Mouse (Mus musculus): ENCODE results near the gene Inpp4b. TPM values are rescaled to one million over a fixed set of nuclear protein-coding genes. Genes with fewer than 3 reads are reported as not detected.
"Not testable (repeated sequence)": the region's sequence is repeated elsewhere in the genome, so short reads cannot be mapped to it uniquely, and the experiment has no call there.

Gene Inpp4b
- total RNA-seq, 2 experiments from 2014 or later: 10.8 to 19.7 TPM

DNA sequence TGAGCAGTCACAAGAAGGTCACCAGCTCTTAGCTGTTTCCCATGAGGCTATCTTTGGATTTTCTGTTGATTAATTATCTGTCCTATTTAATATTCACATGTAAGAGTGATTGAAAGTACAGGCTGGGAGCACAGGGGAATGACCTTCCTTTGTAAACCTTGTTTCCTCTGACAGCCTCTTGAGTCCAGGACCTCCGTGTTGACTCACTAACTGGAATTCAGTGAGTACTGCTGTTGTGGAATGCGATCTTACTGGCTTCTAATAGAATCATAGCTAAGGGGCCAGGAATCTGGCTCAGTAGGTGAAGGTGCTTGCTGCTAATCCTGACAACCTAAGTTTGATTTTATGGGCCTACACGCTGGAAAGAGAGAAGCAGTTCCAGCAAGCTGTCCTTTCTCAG, 523.3 kb downstream of the Inpp4b start:
- no peak for DNase-seq
- intact Hi-C loops (cut with DNase I): no loop called here

- intact Hi-C loops (cut with DNase I): no loop called here
- no peak for DNase-seq
Observed at GRCm38 (mm10) chr8:81867020-81867419, 524.7 kb downstream of the Inpp4b start.

DNA sequence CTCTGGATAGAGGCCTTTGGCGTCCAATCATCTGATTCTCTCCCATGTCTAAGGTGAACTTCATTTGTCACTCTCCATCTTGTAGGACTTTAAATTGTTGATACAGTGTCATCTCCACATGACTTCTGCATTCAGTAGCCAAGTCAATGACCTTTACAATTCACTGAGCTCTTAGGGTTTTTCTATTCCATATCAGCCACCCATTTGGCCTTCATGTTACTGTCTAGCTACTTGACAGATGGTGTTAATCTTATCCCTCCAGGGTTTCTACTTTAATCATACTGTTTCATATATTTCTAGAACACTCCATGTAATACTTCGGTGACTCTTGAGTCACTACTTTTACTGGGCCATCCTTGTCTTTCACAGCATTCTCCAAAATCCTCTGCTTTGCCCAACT, 528.1 kb downstream of the Inpp4b start:
- no peak for DNase-seq
- intact Hi-C loops (cut with DNase I): no loop called here

DNA sequence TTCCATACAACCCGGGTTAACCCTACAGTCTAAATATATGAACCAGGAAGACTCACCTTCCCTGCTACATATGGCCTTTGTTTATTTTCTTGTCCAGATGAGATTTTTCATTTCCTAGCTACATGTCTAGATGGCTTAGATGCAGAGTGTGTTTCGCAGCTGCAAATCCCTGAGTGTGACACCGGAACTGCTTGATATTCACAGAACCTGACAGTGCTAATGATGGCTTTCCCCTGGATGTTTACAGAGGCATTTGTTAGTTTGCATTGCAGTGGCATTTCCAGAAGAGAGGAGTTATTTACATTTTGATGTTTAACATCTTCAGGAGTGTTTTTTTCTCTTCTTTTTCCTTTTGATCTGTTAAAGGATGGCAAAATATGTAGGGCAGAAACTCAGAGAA, 537.7 kb downstream of the Inpp4b start:
- intact Hi-C loops (cut with DNase I): no loop called here
- DNase-seq: no peak

DNA sequence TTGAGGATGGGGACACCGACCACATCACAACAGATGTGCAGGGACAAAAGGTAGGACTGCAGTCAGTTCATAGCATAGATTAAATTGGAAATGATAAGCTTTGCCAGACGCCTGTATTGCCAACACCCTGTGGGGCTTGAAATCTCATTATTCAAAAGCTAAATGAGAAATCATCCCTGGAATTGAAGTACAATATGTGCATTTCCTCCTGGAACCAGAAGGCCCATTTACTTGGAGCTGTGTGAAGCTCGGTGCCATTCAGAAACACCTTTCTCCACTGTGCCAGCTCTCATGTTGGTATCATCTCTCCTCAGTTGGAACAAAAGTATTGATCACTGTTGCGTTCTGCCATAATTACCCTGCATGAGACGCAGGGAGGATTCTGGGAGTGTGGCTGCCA, 541.8 kb downstream of the Inpp4b start:
- intact Hi-C loops (cut with DNase I): no loop called here
- DNase-seq: no peak

GRCm38 (mm10) chr8:81888843-81889242, 546.5 kb downstream of the Inpp4b start:
- no peak for DNase-seq
- intact Hi-C loops (cut with DNase I): no loop called here

GRCm38 (mm10) chr8:81893292-81893691, 550.9 kb downstream of the Inpp4b start:
- no peak for DNase-seq
- intact Hi-C loops (cut with DNase I): no loop called here

- no peak for DNase-seq
- intact Hi-C loops (cut with DNase I): no loop called here
Observed at GRCm38 (mm10) chr8:81946812-81947211, 604.5 kb downstream of the Inpp4b start.

- intact Hi-C loops (cut with DNase I): no loop called here
- no peak for DNase-seq
Observed at GRCm38 (mm10) chr8:81953101-81953500, 610.7 kb downstream of the Inpp4b start.

DNA sequence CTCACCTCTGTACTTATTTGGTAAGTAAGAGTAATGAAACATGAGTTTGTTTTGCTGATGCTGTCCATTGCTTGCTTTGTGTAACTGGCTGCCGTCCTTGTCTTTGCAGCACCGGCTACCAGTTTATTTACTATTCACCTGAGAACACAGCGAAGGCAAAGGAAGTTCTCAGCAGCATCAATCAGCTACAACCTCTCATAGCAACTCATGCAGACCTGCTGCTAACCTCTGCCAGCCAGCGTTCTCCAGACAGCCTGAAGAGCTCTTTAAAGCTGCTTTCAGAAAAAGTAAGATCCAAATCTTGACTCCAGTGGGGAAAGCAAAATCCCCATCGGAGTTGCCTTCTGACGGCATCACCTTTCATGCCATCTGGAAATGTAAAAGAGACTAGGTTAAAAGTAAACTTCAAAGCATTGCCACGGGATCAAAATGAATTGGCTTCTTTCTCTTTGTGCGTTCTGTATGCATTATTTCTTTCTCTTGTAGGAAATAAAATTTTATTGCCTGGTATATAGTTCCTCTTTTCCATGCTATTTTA, 642.8 kb downstream of the Inpp4b start:
- intact Hi-C loops (cut with DNase I): no loop called here
- DNase-seq: no peak

- intact Hi-C loops (cut with DNase I): no loop called here
Observed at GRCm38 (mm10) chr8:81992966-81993365, 650.6 kb downstream of the Inpp4b start.

GRCm38 (mm10) chr8:81996239-81996638, 653.9 kb downstream of the Inpp4b start:
- no peak for DNase-seq
- intact Hi-C loops (cut with DNase I): no loop called here

More at GRCm38 (mm10) chr8:81992966-81993365, 650.6 kb downstream of the Inpp4b start:
- no peak for DNase-seq

GRCm38 (mm10) chr8:81996823-81997222, 654.5 kb downstream of the Inpp4b start:
- no peak for DNase-seq
- intact Hi-C loops (cut with DNase I): no loop called here

DNA sequence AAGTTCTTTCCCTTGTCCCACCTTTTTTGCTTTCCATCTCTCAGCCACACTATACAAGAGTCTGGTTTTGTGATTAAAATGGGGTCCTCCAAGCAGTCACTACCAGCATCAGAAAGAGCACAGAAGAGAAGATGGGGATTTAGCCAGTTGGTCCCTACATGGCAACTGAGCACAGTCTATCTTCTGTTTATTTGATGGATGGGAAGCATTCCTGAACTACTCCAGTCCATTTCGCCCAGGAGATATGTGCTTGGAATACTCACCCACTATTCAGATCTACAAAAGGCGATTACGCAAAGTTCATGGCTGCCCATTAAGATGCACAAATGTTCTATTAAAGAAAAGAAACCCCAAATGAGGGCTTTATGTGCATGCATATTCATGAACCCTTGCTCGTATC, 661.8 kb downstream of the Inpp4b start:
- intact Hi-C loops (cut with DNase I): no loop called here
- DNase-seq: no peak

DNA sequence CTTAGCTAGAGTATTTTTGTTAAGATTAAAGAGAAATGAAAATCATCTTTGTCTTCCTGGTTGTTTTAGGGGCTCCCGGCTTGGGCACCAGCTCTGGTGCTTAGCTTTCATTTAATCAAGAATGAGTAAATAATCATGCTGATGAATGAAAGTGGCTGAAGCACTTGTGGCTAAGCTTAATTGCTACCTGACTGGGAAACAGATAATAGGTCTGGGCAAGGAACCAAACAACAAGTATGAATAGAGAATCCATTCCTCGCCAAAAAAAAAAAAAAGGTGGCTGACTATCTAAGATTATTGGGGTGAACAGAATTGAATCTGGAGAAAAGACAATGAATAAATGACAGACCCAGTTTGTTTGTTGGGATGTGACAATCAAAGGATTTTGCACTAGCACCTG, 663.1 kb downstream of the Inpp4b start:
- no peak for DNase-seq
- intact Hi-C loops (cut with DNase I): no loop called here

- DNase-seq: no peak
- intact Hi-C loops (cut with DNase I): no loop called here
Observed at GRCm38 (mm10) chr8:82017792-82018191, 675.4 kb downstream of the Inpp4b start.

DNA sequence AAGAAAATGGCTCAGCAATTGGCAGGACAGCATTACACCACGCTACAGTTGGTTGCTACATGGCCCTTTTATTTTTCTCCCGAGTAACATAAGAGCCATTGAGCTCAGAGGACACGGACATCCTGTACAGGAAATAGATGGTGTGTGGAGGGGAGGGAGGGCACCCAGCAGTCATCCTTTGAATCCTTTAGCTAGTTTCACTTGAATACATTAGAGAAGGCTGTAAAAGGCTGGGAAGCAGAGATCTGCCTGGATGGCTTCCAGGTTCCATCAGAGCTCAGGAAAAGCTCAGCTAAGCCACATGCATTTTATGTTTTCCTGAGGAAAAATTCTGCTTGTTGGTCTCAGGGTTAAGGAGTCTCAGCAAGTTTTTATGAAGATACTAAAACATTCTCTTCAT, 685.0 kb downstream of the Inpp4b start:
- intact Hi-C loops (cut with DNase I): no loop called here

GRCm38 (mm10) chr8:82028896-82029295, 686.5 kb downstream of the Inpp4b start:
- no peak for DNase-seq
- intact Hi-C loops (cut with DNase I): no loop called here

More for the DNA sequence above, 685.0 kb downstream of the Inpp4b start:
- no peak for DNase-seq

DNA sequence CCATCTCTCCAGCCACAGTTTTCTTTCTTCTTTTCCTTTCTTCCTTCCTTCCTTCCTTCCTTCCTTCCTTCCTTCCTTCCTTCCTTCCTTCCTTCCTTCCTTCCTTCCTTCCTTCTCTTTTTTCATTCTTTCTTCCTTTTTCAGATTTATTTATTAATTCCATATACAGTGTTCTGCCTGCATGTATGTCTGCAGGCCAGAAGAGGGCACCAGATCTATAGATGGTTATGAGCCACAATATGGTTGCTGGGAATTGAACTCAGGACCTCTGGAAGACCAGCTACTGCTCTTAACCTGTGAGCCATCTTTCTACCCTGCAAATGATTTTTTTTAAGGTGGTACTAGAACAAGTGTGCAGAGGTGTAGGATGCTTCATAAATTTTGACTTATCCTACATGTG, 689.7 kb downstream of the Inpp4b start:
- intact Hi-C loops (cut with DNase I); DNase-seq: not testable (repeated sequence)

- intact Hi-C loops (cut with DNase I): no loop called here
- no peak for DNase-seq
Observed at GRCm38 (mm10) chr8:82054030-82054429, 711.7 kb downstream of the Inpp4b start.

DNA sequence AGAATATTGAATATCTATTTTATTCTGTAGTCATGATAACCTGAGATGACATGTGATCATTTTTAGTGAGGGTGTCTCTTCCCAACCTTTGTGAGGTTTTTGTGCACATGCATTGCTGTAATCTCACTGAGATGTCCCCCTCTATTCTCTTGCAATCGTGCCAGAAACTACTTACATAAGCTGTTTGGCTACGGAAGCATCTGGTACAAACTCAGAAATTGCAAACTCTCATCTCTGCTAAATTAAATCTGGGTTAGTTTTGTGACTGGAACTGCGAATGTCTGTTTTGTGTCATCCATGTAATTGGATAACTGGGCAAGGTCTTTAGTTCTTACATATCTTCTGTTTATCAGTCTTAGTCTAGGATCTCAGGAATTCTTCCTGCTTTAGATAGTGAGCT, 725.3 kb downstream of the Inpp4b start:
- intact Hi-C loops (cut with DNase I): no loop called here
- DNase-seq: no peak

DNA sequence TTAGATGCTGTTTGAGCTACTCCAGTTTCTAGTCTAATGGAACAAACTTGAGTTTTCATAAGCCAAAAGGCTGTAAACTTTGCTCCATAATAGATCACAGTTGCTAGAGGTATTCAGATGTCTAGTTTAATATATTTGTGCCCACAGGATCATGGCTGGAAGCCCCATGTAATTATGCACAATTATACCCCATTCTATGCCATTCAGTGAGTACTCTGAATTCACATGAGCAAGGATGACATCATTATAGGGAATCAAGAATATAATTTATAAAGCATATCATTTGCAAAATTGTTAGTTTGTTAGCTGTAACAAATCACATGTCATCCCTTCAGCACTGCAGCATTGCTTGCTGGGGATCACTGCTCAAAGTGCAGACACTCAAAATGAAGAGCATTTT, 736.9 kb downstream of the Inpp4b start:
- intact Hi-C loops (cut with DNase I): no loop called here
- no peak for DNase-seq

- DNase-seq; intact Hi-C loops (cut with DNase I): not testable (repeated sequence)
Observed at GRCm38 (mm10) chr8:82086631-82087030, 744.3 kb downstream of the Inpp4b start.

Measured in gastrocnemius, postnatal 36 days (tissue).